Mouse (Mus musculus) liver, adult 2 months (tissue): ENCODE results near the gene Mrpl34.

Experiments used
- CTCF ChIP-seq: fragments of 200-500 bp; IDR thresholded peaks from 2 replicates; pipeline ENCODE4 v1.5.1; 2011; ENCODE audit warnings: low read depth, low read length, control low read depth
- POLR2A ChIP-seq: fragments of 200-500 bp; IDR thresholded peaks from 2 replicates; pipeline ENCODE4 v1.6.1; 2011; ENCODE audit warnings: low read length, control low read depth; ENCODE audit not compliant: insufficient read depth; ENCODE audit errors: extremely low read depth

- TF ChIP-seq POLR2A, result no peak
- no peak for TF ChIP-seq CTCF
These were observed 31.1 kb downstream of the Mrpl34 start for GRCm38 (mm10) chr8:71495811-71496210.
